Mouse (Mus musculus) testis, adult 2 months (tissue): ENCODE results near the gene Sox4. TPM values are rescaled to one million over a fixed set of nuclear protein-coding genes. Genes with fewer than 3 reads are reported as not detected.
A peak's percentile ranks its signal among the peaks of the same experiment; 100 is the strongest.

ENCODE experiments used
- H3K27ac ChIP-seq: fragments of 200-500 bp; 2 replicates; pipeline ENCODE4 v1.5.1; 2012; ENCODE audit warnings: low read depth, low read length; ENCODE audit not compliant: control insufficient read depth, insufficient read depth
- H3K27me3 ChIP-seq: fragments of 200-500 bp; 2 replicates; pipeline ENCODE4 v1.6.1; 2012; ENCODE audit warnings: mild to moderate bottlenecking, low read length, moderate library complexity; ENCODE audit not compliant: control insufficient read depth, insufficient read depth
- H3K36me3 ChIP-seq: fragments of 200-500 bp; 2 replicates; pipeline ENCODE4 v1.6.1; 2012; ENCODE audit warnings: mild to moderate bottlenecking, low read length; ENCODE audit not compliant: control insufficient read depth, insufficient read depth
- H3K4me1 ChIP-seq: fragments of 200-500 bp; 2 replicates; pipeline ENCODE4 v1.6.1; 2012; ENCODE audit warnings: low read length; ENCODE audit not compliant: control insufficient read depth, insufficient read depth
- H3K4me3 ChIP-seq: fragments of 200-500 bp; 2 replicates; pipeline ENCODE4 v1.5.1; 2012; ENCODE audit warnings: low read depth, mild to moderate bottlenecking, low read length, moderate library complexity, mixed read lengths; ENCODE audit not compliant: control insufficient read depth
- CTCF ChIP-seq: fragments of 200-500 bp; IDR thresholded peaks from 2 replicates; pipeline ENCODE4 v1.5.1; 2012; ENCODE audit warnings: low read depth, mild to moderate bottlenecking, inconsistent platforms, low read length, moderate library complexity; ENCODE audit not compliant: control insufficient read depth, insufficient read depth, insufficient replicate concordance
- POLR2A ChIP-seq: fragments of 200-500 bp; IDR thresholded peaks from 2 replicates; pipeline ENCODE4 v1.6.1; 2012; ENCODE audit warnings: low read depth, mild to moderate bottlenecking, inconsistent platforms, low read length, moderate library complexity; ENCODE audit not compliant: control insufficient read depth
- polyA plus RNA-seq: library from polyadenylated mRNA; depleted of rRNA; stranded (reverse); fragments of >200 nt; gene quantifications from 2 replicates; pipeline ENCODE4 v1.2.3, GENCODE M21; 2012

Sox4 gene
- polyA plus RNA-seq, 1 experiment: 2.2 TPM

DNA sequence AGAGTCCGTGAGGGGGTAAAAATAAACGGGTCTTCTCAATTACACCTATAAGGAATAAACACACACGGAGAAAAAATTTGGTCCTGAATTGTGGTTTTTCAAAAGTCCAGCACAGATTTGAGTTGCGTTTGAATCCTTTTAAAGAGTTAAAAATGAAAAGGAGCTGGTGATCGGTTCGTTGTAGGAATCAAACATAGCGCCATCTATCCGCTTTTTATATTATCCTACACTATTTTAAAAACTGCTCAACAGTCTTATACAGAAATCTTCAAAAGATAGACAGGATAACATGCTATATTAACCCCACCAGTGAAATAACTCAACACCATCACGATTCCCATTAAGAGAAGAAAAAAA, 3.3 kb downstream of the Sox4 start:
- Histone ChIP-seq H3K36me3 (no peaks in the 10 kb centered on the region), H3K4me3 (peak overlapping the region; percentile 60; the same call in 1 of the 2 replicates), H3K27ac (no peak overlapping the region), H3K27me3 (no peaks in the 10 kb centered on the region), H3K4me1 (peaks cover 22% of the 10 kb centered on the region)
- TF ChIP-seq CTCF (no peak), POLR2A (no peak)

DNA sequence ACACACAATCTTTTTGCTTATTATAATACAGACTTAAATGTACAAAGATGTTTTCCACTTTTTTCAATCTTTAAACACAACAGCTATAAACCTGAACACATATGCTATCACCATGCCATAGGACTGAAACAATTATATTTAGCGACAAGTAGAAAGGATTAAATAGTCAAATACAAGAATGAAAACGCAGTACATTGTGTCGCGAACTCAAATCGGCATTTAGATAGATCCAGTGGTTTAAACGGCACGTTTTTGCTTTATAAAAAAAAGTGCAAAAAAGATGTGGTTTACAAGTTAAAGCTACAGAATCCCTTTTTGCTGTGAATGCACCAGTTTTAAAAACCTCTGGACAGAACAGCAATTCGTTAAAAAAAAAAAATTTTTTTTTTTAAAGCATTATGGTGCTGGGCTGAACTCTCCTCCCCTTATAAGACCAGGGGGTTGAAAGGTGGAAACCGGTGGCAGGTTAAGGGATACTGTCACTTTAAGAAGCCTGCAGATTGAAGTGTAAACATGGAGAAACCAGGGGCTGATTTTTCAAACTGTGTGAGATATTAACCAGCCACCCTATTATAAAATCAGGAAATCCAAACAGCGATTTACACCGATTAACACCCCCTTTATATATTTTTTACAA, 4.1 kb downstream of the Sox4 start:
- Histone ChIP-seq H3K27me3 (no peaks in the 10 kb centered on the region), H3K4me3 (no peak overlapping the region), H3K36me3 (no peaks in the 10 kb centered on the region), H3K4me1 (peaks cover 22% of the 10 kb centered on the region), H3K27ac (no peak overlapping the region)
- TF ChIP-seq POLR2A (no peak), CTCF (no peak)

DNA sequence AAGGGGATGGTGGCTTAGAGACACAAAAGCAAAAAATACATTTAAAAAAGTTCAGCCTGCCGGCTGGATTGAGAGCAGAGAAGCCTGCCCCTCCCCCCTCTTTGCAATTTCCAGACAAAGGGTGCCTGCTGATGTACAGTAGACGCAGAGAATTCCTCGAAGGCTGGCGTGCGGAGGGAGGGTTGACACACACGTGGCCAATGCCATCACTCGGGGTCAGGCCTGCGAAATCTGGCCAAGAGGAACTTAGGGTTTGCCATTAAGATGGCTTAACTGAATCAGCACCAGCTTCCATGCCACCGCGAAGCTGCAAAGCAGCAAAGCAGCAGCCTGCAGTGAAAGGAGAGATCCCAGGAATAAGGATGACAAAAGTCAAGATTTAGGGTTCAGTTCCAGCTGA, 5.0 kb downstream of the Sox4 start:
- no peak for TF ChIP-seq CTCF
- no peak for TF ChIP-seq POLR2A

DNA sequence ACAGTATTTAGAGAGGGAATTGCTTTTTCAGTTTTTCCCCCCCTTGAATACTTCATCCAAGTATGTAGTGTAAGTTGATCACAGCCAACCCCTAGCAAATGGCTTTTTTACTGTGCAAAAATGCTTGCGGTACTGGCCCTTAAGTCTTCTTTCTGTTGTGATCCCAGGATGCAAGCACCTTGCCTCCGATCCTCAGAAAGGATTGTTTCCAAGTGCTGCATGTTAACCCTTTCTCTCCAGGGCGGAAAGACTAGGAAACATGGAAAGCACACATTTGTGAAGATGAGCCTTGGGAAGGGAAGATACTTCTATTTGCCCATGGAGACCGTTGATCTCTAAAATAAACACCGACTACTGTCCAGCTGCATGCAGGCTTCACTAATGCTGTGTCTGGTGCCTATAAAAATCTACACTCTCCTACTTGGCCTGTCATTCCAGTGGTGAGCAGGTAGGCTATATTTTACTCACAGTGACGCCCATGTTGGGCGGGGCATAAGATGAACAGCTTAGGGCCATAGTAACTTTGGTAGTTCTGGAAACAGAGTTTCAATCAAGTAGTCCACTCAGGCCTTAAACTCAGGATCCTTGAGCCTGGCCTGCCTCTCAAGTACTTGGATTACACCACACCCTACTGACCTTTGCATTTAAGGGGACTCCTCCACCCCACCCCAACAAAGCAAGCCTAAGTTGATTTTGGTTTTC, 5.6 kb downstream of the Sox4 start:
- peaks cover 19% of the 10 kb centered on the region for H3K4me1 ChIP-seq
- no peaks in the 10 kb centered on the region for H3K27me3 ChIP-seq
- no peaks in the 10 kb centered on the region for H3K36me3 ChIP-seq
- H3K4me3 ChIP-seq: no peak overlapping the region
- TF ChIP-seq CTCF (no peak), POLR2A (no peak)
- no peak overlapping the region for H3K27ac ChIP-seq

More for the DNA sequence above, 5.0 kb downstream of the Sox4 start:
- H3K27ac ChIP-seq: no peak overlapping the region
- H3K4me1 ChIP-seq: peaks cover 19% of the 10 kb centered on the region
- H3K4me3 ChIP-seq: no peak overlapping the region
- no peaks in the 10 kb centered on the region for H3K36me3 ChIP-seq
- no peaks in the 10 kb centered on the region for H3K27me3 ChIP-seq

DNA sequence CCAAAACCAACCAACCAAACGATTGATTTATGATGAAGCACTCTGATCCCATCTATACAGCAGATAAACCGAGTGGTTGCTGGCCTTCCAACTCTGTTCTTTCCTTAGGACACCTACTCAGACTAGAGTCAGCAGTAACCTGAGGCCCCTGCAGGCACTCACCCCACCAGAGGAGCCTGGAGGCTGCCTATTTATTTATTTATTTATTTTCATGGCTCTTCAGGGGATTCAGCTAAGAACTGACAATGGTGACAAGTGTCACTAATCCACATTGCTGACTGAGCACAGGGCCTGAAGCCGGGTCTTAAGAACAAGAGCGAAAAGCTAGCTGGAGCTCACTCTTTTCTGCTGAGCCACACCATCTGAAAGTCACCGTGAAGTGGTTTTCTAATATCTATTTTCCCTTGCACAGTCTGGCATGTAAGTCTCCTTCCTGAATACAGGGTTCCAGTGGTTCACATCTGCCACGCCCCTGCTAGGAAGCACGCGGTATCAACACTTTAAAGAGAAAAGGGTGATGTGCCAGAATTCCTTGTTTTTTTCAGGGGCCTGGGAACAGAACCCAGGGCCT, 6.9 kb downstream of the Sox4 start:
- H3K27ac ChIP-seq: no peak overlapping the region
- H3K4me1 ChIP-seq: peaks cover 12% of the 10 kb centered on the region
- no peaks in the 10 kb centered on the region for H3K36me3 ChIP-seq
- TF ChIP-seq CTCF: no peak
- no peak for TF ChIP-seq POLR2A
- no peak overlapping the region for H3K4me3 ChIP-seq
- no peaks in the 10 kb centered on the region for H3K27me3 ChIP-seq

DNA sequence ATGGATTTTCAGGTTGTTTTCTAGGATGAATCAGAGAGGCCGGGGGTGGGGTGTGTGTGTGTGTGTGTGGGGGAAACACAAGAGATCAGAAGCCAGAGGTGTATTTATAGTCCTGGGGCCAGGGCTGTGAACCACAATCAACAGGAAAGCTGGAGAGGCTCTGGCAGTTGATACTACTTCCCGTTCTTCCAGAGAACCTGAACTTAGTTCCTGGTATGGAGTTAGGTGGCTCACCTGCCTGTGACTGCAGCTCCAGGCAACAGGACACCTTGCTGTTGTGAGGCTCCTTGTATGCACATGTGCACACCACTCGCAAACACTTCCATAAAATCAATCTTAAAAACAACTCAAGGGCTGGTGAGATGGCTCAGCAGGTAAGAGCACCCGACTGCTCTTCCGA, 7.8 kb downstream of the Sox4 start:
- Histone ChIP-seq H3K27ac (no peak overlapping the region), H3K36me3 (no peaks in the 10 kb centered on the region), H3K4me1 (peaks cover 5% of the 10 kb centered on the region), H3K4me3 (no peak overlapping the region), H3K27me3 (no peaks in the 10 kb centered on the region)
- TF ChIP-seq CTCF (no peak), POLR2A (no peak)

DNA sequence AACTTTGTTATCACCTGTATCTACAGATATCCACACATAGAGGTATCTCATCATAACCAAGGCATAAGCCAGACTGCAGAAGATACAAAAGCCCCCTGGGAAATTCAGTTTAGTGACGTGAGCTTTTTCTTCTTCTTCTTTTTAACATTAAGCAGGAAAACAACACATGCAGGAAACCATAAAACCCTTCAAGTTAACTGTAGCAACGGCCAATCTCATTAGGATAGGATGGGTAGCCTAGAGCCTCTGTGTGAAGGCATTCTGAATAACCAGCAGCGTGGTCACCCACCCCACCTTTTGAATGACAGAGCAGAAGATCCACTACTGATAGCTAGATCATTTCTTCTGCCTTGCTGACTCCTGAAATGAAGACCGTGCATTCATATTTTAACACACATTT, 10.6 kb downstream of the Sox4 start:
- no peaks in the 10 kb centered on the region for H3K27me3 ChIP-seq
- no peak overlapping the region for H3K27ac ChIP-seq
- TF ChIP-seq CTCF: no peak
- no peak for TF ChIP-seq POLR2A
- H3K4me3 ChIP-seq: no peak overlapping the region
- H3K4me1 ChIP-seq: no peaks in the 10 kb centered on the region
- no peaks in the 10 kb centered on the region for H3K36me3 ChIP-seq
